Mouse (Mus musculus) kidney, postnatal 10 days (tissue): ENCODE data around the gene 1700025F22Rik.
"Not testable (repeated sequence)": the region's sequence is repeated elsewhere in the genome, so short reads cannot be mapped to it uniquely, and the experiment has no call there.

Source experiments
- DNase-seq: peaks from one replicate; pipeline ENCODE4 v3.0.0; 2021; ENCODE audit warnings: mixed read lengths

The 1700025F22Rik gene

GRCm38 (mm10) chr19:11165172-11165571, at the start of gene 1700025F22Rik:
1700025F22Rik (minus strand) TSS chr19:11165320.
- peak; percentile 10 for DNase-seq

DNA sequence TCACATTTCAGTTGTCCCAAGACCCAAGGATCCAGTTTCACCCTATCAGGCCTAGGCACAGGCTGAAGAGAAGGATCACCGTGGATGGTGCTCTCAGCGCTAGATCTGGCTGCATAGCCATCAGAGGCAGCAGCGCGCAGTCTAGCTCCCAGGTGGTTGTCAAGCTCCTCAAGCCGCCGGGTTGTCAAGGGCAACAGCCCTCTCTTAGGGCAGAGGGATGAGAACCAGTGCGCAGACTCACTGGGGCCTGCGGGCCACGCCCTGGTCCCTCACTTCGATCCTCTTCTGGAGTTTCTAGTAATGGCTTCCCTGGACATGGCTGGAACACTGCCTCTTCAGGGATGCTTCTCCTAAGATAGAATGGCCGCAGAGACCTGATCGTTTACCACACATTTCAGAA, 31.4 kb upstream of the 1700025F22Rik start, which contains the start of gene Ms4a13:
Gene Ms4a13 (minus strand): TSS at position 192 of the 400 bp plus-strand sequence.
- no peak for DNase-seq

DNA sequence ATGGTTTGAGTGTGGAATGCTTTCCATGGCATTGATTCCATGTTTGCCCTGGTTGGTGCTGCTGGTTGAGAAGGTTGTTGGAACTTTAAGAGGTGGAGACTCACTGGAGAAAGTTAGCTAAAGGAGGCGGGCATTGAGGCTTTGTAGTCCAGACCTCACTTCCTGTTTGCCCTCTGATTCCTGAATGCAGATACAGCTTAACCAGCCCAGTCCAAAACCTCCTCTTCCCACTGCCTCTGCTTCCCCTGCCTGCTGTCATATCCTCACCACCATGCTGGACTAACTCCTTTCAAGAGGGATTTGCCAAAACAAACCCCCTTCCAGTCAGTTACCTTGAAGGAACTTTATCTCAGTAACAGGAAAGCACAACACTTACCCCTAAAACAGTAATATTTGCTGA, 27.4 kb upstream of the 1700025F22Rik start:
- DNase-seq = no peak

DNA sequence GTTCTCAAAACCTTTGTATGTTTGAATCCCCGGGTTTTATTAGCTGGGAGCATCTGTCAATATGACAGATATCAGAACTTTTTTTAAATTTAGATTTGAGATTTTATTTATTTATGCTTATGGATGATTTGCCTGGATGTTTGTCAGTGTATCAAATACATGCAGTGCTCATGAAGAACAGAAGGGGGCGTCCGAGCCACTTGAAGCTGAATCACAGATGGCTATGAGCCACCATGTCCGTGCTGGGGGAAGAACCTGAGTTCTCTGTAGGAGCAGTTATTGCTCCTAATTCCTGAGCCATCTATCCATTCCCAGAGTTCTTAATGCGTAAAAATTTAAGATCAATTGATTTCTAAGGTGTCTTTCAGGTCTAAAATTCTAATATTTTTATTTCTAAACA, 19.0 kb upstream of the 1700025F22Rik start:
- DNase-seq = peak; percentile 11

GRCm38 (mm10) chr19:11177464-11177863, 12.3 kb upstream of the 1700025F22Rik start:
- no peak for DNase-seq

DNA sequence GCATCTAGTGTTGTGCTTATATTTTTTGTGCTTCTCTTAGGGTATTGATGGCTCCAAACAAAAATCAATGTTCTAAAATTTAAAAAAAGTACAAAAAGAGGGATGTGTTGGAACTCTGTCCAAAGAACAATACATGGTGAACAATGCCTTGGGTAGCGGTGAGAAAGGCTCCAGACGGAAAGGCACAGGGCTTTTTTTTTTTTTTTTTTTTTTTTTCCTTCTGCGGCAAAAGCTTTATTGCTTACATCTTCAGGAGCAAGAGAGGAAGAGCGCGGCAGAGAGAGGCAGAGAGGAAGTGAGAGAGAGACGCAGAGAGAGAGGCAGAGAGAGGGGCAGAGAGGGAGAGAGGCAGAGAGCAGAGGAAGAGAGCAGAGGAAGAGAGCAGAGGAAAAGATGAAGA, 7.2 kb downstream of the 1700025F22Rik start:
- not testable (repeated sequence) for DNase-seq

- no peak for DNase-seq
Measured at GRCm38 (mm10) chr19:11135336-11135735, 29.8 kb downstream of the 1700025F22Rik start.

DNA sequence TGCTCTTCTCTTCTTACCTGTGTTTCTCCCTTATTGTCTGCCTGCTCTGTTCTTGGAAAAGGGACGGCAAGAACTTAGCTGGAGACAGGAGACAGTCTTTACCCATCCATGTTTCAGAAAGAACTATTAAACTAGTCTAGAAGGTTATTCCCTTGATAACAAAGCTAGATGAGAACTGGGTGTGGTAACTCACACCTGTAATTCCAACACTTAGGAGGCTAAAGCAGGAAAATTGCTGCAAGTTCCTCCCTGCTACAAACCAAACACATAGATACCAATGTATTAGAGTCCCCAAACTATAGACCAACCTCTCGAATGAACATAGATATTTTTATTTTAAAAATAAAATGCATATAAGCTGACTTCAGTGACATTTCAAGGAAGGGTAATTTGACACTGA, 30.3 kb downstream of the 1700025F22Rik start:
- DNase-seq = no peak

GRCm38 (mm10) chr19:11130776-11131175, 34.3 kb downstream of the 1700025F22Rik start, which contains the start of gene 1700017D01Rik:
1700017D01Rik (minus strand) TSS chr19:11130876.
- not testable (repeated sequence) for DNase-seq

GRCm38 (mm10) chr19:11129702-11130101, 35.4 kb downstream of the 1700025F22Rik start:
- DNase-seq = no peak

- DNase-seq = peak; percentile 20
Measured at GRCm38 (mm10) chr19:11121016-11121420, 44.1 kb downstream of the 1700025F22Rik start.

DNA sequence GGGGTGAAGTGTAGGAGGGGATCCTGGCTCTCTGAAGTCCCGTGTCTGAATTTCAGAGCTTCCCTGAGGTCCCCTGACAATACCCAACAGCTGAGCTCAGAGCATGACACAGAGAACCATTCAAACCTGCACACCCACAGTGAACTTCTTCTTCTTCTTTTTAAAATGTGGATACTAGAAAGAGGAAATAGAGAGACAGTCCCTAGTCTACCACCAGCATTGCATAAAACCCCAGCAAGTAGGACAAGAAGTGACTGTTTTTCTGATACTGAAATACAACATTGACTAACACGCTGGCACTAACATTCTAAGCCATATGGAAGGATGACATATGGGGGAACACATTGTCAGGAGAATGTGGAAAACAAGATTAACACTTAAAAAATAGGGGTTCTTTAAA, 45.8 kb downstream of the 1700025F22Rik start:
- DNase-seq = no peak

DNA sequence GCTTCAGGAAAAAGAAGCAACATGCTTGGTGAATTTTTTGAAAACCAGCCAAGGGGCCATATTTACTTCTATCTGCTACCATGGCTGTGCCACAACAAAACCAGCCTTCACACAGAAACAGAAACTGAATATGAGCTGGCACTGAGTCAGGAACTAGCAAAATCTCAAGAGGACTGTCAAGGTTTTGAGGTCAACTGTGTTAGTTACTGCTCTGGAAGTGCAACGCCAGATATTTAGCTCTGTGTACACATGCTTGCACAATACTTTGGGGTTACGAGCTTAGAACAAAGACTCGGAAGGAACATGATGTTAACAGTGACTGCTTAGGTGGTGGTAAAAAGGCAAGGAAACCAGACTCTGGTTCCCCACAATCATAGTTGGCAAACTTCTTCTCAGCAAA, 57.4 kb downstream of the 1700025F22Rik start:
- DNase-seq = no peak

- no peak for DNase-seq
Measured at GRCm38 (mm10) chr19:11101880-11102279, 63.2 kb downstream of the 1700025F22Rik start.

DNA sequence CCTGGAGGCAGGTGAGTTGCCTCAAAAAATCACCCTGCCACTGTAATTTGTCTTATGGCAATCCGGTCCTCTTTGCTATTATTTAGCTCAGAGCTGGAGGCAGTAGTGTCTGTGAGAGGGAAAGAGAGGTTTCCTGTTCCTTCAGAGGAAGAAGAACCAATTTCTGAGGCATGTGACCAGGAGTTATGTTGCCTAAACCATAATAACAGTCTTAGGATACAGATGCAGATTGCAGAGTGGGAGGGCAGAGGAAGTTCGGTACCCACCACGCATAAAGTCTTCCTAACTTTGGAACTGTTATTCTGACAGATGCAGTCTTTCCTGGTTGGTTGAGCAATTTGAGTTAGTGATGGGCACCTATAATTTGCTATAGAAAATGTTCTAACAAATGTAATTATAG, 66.7 kb downstream of the 1700025F22Rik start:
- no peak for DNase-seq

- not testable (repeated sequence) for DNase-seq
Measured at GRCm38 (mm10) chr19:11092131-11092530, 73.0 kb downstream of the 1700025F22Rik start.
